Mouse (Mus musculus) myocyte (in vitro differentiated cells): ENCODE data around the gene Vsig10l.

Source experiments
- POLR2A ChIP-seq: IDR thresholded peaks from one replicate; pipeline ENCODE4 v1.6.1; 2011; ENCODE audit warnings: low read depth, mild to moderate bottlenecking, control low read depth, moderate library complexity; ENCODE audit not compliant: insufficient read length
- TCF12 ChIP-seq: IDR thresholded peaks from one replicate; pipeline ENCODE4 v1.6.1; 2011; ENCODE audit warnings: mild to moderate bottlenecking, control low read depth; ENCODE audit not compliant: poor library complexity, insufficient read depth, severe bottlenecking

- no peak for TF ChIP-seq TCF12
- TF ChIP-seq POLR2A: no peak
These were observed 21.9 kb upstream of the Vsig10l start for GRCm38 (mm10) chr7:43441071-43441470.
